Mouse (Mus musculus) v-Abl transformed pro-B cells (cell line): ENCODE results near the gene Enox1.

Experiments
- in situ Hi-C, 2 experiments: fragments of 400-800 bp; cut with MboI; formaldehyde crosslinking; loops; one replicate each; pipeline ENCODE4 v1.15.1; 2025; ENCODE audit not compliant: unreplicated experiment in 2 of 2

The Enox1 gene

DNA sequence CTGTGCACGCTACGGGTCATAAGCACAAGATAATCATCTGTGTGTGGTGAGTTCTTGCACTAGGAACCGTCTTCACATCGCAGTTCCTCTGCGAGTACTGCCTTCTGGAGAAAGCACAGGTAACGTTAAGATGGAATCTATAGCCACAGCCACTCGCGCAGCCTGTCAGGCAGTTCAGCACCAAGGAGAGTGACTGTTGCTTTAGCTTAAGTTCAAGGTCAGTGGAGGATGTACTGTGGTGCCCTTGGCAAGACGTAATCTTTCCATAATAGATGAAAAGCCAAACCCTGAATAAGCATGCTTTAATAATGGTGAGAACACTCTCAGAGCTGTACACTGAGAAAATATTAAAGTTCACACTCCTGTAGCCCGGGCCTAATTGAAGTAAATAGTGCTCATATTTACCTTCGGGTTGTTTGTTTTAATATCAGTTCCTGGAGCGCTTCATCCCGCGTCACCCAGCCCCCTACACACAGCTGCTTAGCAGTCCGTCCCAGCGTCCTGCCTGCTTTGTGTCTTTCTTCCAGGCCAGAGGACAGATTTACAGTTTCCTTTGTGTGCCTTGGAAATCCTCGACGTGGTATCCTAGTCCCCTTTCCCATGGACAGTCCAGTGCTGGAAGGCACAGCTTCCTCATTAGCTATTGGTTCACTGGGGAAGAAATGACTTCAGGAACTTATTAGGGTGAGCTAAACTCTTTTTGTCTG lies 38.9 kb downstream of the Enox1 start:
- in situ Hi-C loops, result no loop called here

- in situ Hi-C loops, result no loop called here
Measured at GRCm38 (mm10) chr14:77196246-77196645, 39.7 kb downstream of the Enox1 start.

- in situ Hi-C loops, result no loop called here
Measured at GRCm38 (mm10) chr14:77197414-77197915, 40.9 kb downstream of the Enox1 start.

- in situ Hi-C loops, result no loop called here
Measured at GRCm38 (mm10) chr14:77210889-77211288, 54.3 kb downstream of the Enox1 start.

DNA sequence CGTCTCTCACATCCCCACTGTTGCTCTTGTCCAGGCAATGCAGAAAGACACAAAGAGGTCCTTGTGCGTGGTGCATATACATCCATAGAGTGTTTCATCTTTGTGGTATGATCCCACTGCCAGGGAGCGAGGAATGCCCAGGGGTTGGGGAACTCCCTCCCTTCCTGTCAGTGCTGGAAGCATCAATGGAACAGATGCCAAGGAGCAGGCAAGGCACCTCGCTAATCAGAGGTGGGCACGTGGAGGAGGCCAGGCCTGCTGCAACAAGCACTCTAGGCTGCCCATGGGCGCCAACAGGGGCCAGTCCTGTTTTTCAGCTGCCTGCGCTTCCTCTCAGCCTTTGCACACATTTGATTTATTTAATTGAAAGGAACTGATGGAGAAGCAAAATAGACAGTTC lies 56.6 kb downstream of the Enox1 start:
- in situ Hi-C loops, result no loop called here

DNA sequence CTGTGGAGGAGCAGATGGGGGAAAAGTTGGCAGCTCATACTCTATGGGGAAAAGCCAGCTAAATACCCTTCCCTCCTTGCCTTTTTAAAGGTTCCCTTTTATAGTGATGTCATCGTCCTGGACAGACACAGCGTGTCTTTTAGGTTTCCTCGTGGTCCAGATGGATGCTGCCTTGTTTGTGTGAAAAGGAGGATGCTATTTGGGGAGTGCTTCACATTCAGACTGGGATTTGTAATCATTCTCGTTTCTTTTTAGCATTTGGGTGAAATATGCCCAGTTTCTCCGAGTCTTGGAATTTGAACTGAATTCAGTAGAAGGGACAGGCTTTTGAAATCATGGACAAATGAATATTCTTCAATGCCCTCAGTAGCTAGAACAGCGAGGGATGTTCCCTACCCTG lies 58.3 kb downstream of the Enox1 start:
- in situ Hi-C loops, result no loop called here

- in situ Hi-C loops, result no loop called here
Measured at GRCm38 (mm10) chr14:77225346-77225745, 68.8 kb downstream of the Enox1 start.

DNA sequence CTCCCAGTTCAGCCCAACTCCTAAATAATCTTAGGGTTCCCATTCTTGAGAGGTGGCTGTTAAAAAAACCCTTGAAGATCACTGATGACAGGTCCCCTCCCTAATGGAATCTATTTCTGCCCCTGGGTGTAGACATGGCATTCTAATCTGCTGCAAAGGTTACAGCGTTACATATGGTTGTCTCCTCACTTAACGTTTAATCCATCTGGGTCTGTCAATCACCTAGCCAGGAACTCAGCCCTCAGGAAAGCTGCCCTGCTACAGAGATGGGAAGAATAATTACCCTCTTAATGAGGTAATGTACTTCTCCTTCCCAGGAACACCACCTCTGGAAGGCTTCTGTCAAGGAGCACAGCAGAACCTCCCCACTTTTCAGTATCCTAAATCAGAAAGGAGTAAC lies 82.2 kb downstream of the Enox1 start:
- in situ Hi-C loops, result no loop called here

DNA sequence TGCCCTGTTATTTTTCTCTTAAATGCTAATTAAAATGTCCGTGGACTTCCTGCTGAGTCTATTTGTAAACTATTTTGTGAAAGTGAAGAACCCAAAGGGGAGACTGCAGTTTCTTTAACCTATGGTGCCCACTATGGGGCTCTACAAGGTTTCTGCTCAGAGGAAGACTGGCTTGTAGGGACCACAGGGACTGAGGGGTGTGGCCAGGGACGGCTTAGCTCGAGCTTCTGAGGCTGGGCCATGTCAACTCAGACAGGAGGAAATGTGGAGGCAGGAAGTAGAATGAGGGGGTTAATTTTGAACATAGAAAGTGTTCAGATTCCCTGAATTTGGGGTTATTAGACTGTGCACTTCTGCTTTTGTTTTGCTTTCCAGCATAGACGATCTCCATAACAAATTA lies 82.8 kb downstream of the Enox1 start:
- in situ Hi-C loops, result no loop called here

- in situ Hi-C loops, result no loop called here
Measured at GRCm38 (mm10) chr14:77246977-77247376, 90.4 kb downstream of the Enox1 start.

- in situ Hi-C loops, result no loop called here
Measured at GRCm38 (mm10) chr14:77248426-77248825, 91.9 kb downstream of the Enox1 start.

DNA sequence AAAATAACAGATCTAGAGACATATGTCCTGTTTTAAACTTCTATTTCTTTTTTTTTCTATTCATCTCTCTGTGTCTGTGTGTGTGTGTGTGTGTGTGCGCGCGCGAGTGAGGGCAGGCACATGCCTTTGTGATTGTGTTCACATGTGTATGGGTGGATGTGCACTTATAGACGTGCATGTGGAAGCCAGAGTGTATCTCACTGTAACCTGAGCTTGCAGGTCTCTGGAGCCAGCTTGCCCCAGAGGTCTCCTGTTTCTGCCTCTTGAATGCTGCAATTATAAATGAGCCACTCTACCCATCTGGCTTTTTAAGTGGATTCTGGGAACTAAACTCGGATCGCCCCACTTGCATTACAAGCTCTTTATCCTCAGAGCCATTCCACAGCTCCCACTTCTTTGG lies 92.4 kb downstream of the Enox1 start:
- in situ Hi-C loops, result no loop called here

DNA sequence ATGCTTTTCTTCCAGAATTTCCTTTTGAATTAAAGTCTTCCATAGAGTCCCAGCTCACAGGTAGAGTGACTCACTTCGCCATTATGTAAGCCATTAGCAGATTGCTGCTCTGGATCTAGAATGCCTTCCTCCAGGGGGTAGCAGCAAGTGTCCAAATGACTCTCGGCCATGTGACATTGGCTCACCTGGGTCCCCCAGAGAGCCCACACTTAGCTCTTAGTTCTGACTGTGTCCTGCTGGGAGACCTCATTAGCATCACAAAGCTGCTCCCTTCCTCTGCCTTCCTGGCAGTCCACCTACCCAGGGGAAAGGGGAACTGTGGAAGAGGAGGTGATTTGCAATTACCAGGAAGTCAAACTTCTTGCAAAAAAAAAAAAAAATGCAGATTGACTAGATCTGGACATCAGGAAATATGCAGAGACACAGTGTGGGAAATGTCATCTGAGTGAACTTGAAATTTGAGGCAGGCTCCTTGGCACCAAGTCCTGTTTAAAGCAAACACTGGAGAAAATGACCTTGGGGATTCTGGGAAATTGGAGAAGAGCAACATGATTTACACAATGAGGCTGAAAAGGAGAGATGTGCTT lies 94.2 kb downstream of the Enox1 start:
- in situ Hi-C loops, result no loop called here

GRCm38 (mm10) chr14:77255201-77255600 lies 98.6 kb downstream of the Enox1 start:
- in situ Hi-C loops, result no loop called here

- in situ Hi-C loops, result no loop called here
Measured at GRCm38 (mm10) chr14:77255711-77256110, 99.1 kb downstream of the Enox1 start.

- in situ Hi-C loops, result no loop called here
Measured at GRCm38 (mm10) chr14:77256943-77257342, 100.4 kb downstream of the Enox1 start.

DNA sequence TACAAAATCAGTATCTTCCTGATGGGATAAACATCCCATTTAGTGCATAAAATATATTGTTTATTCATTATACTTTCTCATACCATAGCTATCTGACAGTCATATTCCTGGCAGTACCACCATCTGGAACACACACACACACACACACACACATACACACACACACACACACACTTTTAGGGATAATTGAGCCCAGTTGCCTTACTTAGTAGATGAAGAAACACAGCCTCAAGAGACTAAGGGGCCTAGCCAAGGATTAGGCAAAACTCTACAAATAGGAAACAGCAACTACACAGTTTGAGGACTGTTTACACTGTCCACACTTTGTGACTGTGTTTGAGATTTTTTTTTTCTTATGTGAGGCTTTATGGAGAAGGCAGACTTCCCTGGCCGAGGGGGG lies 100.9 kb downstream of the Enox1 start:
- in situ Hi-C loops, result no loop called here

- in situ Hi-C loops, result no loop called here
Measured at GRCm38 (mm10) chr14:77258186-77258585, 101.6 kb downstream of the Enox1 start.

DNA sequence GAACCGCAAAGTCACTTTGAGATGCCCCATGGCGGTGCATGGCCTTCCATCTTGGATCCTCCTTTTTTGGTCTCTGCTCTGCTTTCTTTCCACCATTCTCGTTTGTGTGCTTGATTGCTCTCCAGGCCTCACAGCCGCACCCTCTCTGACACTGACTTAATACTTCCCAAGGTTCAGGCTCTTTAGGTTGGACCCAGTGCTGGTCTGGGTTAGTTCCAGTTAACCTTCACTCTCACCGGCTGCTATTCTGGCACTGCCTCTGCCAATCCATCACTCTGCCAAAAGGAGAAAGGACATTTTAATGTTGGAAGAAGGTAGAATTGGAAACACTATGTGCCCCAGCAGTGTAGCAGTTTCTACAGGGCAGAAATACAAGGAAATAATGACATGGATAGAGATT lies 103.1 kb downstream of the Enox1 start:
- in situ Hi-C loops, result no loop called here

GRCm38 (mm10) chr14:77260107-77260506 lies 103.5 kb downstream of the Enox1 start:
- in situ Hi-C loops, result no loop called here

- in situ Hi-C loops, result no loop called here
Measured at GRCm38 (mm10) chr14:77266805-77267771, 110.5 kb downstream of the Enox1 start.
